Mouse (Mus musculus) cerebellum, adult 2 months (tissue): Measurements from ENCODE around the gene Tatdn3.

Source experiments
- CTCF ChIP-seq: fragments of 200-500 bp; IDR thresholded peaks from 2 replicates; pipeline ENCODE4 v1.5.1; 2011; ENCODE audit warnings: low read depth, mild to moderate bottlenecking, control low read depth, low read length, moderate library complexity, borderline replicate concordance; ENCODE audit not compliant: insufficient read depth
- POLR2A ChIP-seq: fragments of 200-500 bp; IDR thresholded peaks from 2 replicates; pipeline ENCODE4 v1.6.1; 2011; ENCODE audit warnings: low read length, control low read depth, borderline replicate concordance; ENCODE audit not compliant: insufficient read depth

- TF ChIP-seq CTCF (no peak), POLR2A (no peak)
Observed at GRCm38 (mm10) chr1:191065188-191065587, 2.5 kb upstream of the Tatdn3 start.
